Comparison of ENCODE assay signal across 8 mouse cellular contexts in the genomic region with DNA sequence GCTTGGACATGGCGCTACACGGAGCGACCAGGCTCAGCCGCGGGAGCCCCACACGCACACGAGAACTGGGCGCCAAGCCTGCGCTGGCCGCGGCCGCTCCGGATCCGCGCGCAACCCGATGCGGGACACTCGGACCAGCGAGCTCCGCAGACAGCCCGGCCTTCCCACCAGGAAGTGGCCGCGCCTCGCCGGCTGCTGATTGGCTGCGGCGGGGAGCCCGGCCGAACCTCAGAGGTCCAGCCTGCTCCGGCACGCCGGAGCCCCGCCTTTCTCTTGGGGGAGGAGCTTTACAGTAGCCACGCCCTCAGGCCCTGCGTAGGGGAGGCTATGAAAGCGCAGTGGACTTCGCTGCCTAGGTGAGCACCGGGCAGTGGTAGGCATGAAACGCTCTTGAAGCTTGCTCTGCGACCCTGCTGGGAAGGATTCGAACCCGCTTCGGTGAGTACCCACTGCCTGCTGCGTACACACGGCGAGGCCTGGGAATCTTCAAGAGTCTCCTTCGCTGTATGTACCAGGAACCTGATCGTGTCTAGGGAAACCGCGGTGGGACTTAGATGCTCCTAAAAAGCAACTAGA. TPM values are rescaled to one million over a fixed set of nuclear protein-coding genes. Genes with fewer than 3 reads are reported as not detected.
A peak's percentile ranks its signal among the peaks of the same experiment; 100 is the strongest.
DNase-seq lines count a peak whose midpoint lies in the region; ATAC-seq and TF ChIP-seq lines count a peak whose summit lies in the region.

Gene Ostf1 (minus strand): TSS at position 180 of the 576 bp plus-strand sequence.
Gene Nmrk1 (plus strand): TSS at position 307 of the 576 bp plus-strand sequence.

- TF ChIP-seq EP300 in lung, postnatal 0 days (IDR thresholded peaks at IDR 0.05): no peak

- peaks cover 11% of the 10 kb centered on the region; the same call in 1 of the 2 replicates for H3K4me1 ChIP-seq in hindbrain, embryonic 10.5 days (replicated peaks)
- peaks cover 9% of the 10 kb centered on the region; the same call in 1 of the 2 replicates for H3K4me1 ChIP-seq in lung, postnatal 0 days (ENCODE audit: insufficient read depth, low read depth, low read length)

- no peaks in the 10 kb centered on the region for H3K36me3 ChIP-seq in hindbrain, embryonic 10.5 days
- H3K36me3 ChIP-seq in lung, postnatal 0 days (ENCODE audit: insufficient read depth, low read length): no peaks in the 10 kb centered on the region

- peak within 1 kb of the TSS; percentile 87 for H3K9ac ChIP-seq in lung, postnatal 0 days (replicated peaks; ENCODE audit: low read depth)

- no peaks in the 10 kb centered on the region for H3K9me3 ChIP-seq in hindbrain, embryonic 10.5 days
- H3K9me3 ChIP-seq in lung, postnatal 0 days (ENCODE audit: low read length): no peaks in the 10 kb centered on the region

- WGBS in hindbrain, embryonic 10.5 days: 1% methylated on average over 51 of the region's 51 CpGs
- WGBS in lung, postnatal 0 days: under 1% methylated on average over 45 of the region's 51 CpGs

- H3K27ac ChIP-seq in hindbrain, embryonic 10.5 days: peak within 1 kb of the TSS; percentile 86
- peak within 1 kb of the TSS; percentile 97 for H3K27ac ChIP-seq in lung, postnatal 0 days (ENCODE audit: low read length)

- H3K4me2 ChIP-seq in lung, postnatal 0 days (replicated peaks; ENCODE audit: low read depth, low read length): peak within 1 kb of the TSS; percentile 60

- peak; percentile 86 for DNase-seq in MN1 (ENCODE audit: low spot score)
- DNase-seq in cerebellum, adult 9-10 months: peak; percentile 98
- DNase-seq in hindbrain, embryonic 10.5 days (ENCODE audit: low spot score): peak; percentile 96
- DNase-seq in layer of hippocampus, adult 9-11 months: peak; percentile 95
- peak; percentile 97 for DNase-seq in lung, postnatal 0 days (ENCODE audit: low spot score)
- DNase-seq in ovary, postnatal 14 days (ENCODE audit: low spot score): peak; percentile 96
- DNase-seq in thymus, postnatal 14 days: peak; percentile 96

- H3K27me3 ChIP-seq in hindbrain, embryonic 10.5 days (ENCODE audit: insufficient read depth, poor library complexity, severe bottlenecking): peaks cover 15% of the 10 kb centered on the region
- no peaks in the 10 kb centered on the region for H3K27me3 ChIP-seq in lung, postnatal 0 days (replicated peaks; ENCODE audit: insufficient read depth, low read length)

- peak within 1 kb of the TSS; percentile 80 for H3K4me3 ChIP-seq in hindbrain, embryonic 10.5 days
- peak within 1 kb of the TSS; percentile 89 for H3K4me3 ChIP-seq in lung, postnatal 0 days (ENCODE audit: low read depth, low read length)

- peak; percentile 99 for ATAC-seq in frontal cortex, adult (ENCODE audit: low TSS enrichment)
- peak; percentile 98 for ATAC-seq in lung, postnatal 0 days

- no peak for TF ChIP-seq CTCF in lung, postnatal 0 days (IDR thresholded peaks at IDR 0.05)

RNA-seq across cellular contexts. Expression of gene Ostf1, which starts in this region (rescaled TPM):
- 49.7 and 52.1 TPM in 2 replicates for polyA plus RNA-seq in hindbrain, embryonic 10.5 days (2016; fragmentation: Nextera tagmentation; extraction: Ambion mirVana)
- 215 and 248 TPM in 2 replicates for polyA plus RNA-seq in lung, postnatal 0 days (2015; fragmentation: Nextera tagmentation; extraction: Ambion mirVana)

RNA-seq across cellular contexts. Expression of gene Nmrk1, which starts in this region (rescaled TPM):
- 7.2 and 7.7 TPM in 2 replicates for polyA plus RNA-seq in hindbrain, embryonic 10.5 days (2016; fragmentation: Nextera tagmentation; extraction: Ambion mirVana)
- polyA plus RNA-seq in lung, postnatal 0 days (2015; fragmentation: Nextera tagmentation; extraction: Ambion mirVana): 5.0 and 7.4 TPM in 2 replicates

Comparison
In these comparisons a context has a peak if more than half of its experiments do, and no peak if none do; other contexts are left out.
1. Peak in every context shown above with its lines: DNase-seq, ATAC-seq, H3K4me3 ChIP-seq and H3K27ac ChIP-seq.